Mouse (Mus musculus) right cerebral cortex, postnatal 36 days (tissue): ENCODE measurements around the gene Zfp207.
A peak's percentile ranks its signal among the peaks of the same experiment; 100 is the strongest.
"Not testable (repeated sequence)": the region's sequence is repeated elsewhere in the genome, so short reads cannot be mapped to it uniquely, and the experiment has no call there.

ENCODE experiments used
- DNase-seq, 2 experiments: peaks; one replicate each; pipeline ENCODE4 v3.0.0; 2022; ENCODE audit warnings: low spot score in 2 of 2, mixed read lengths in 1 of 2

Gene Zfp207

DNA sequence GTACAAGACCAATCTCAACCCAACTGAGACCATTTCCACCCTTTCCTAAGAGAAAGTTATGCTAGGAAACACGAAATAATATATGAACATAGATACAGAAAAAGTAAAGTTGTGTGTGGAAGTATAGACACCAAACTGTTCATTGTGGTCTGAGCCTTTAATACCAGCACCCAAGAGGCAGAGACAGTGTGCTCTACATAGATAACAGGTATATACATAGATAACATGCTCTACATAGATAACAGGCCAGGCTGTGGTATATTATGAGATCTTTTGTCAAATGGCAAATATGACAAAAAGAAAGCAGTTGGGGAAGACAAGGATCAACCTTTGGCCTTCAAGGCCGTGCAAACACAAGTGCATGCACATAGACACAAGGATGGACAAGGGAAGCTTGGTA is 27.3 kb downstream of the Zfp207 start:
- DNase-seq = no peak

DNA sequence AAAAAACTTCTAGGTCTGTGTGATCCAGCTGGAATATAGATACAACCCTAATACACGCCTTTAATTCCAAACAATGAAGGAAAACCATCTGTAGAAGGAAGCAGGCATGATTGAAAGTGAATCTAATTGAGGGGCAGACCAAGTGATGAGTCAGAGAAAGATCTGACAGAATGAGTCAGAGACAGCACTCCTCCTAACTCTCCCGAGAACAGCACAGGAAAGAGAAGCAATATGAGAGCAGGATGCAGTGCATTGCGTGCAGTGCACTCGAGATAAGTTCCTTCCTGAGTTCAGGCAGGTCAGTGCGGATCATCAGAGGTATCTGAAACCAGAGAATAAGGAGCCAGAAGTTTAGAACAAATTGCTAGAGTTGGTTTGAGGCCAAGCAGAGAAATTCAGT is 34.0 kb downstream of the Zfp207 start:
- DNase-seq = no peak

DNA sequence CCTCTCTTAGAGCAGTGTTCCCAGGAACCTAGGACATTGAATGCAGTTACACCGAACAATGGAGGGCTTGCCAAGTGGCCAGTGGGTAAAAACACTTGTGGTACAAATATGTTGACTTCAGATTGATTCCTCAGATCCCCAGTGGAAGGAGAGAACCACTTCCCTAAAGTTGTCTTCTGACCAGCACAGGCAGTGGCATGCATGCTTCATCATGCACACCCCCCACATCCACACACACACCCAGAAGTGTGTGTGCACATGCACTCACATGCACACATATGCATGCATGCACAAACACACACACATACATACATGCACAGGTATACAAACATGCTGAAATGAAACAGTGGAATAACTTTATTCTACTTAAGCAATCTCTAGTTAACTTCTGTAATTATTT is 36.7 kb downstream of the Zfp207 start:
- no peak for DNase-seq

DNA sequence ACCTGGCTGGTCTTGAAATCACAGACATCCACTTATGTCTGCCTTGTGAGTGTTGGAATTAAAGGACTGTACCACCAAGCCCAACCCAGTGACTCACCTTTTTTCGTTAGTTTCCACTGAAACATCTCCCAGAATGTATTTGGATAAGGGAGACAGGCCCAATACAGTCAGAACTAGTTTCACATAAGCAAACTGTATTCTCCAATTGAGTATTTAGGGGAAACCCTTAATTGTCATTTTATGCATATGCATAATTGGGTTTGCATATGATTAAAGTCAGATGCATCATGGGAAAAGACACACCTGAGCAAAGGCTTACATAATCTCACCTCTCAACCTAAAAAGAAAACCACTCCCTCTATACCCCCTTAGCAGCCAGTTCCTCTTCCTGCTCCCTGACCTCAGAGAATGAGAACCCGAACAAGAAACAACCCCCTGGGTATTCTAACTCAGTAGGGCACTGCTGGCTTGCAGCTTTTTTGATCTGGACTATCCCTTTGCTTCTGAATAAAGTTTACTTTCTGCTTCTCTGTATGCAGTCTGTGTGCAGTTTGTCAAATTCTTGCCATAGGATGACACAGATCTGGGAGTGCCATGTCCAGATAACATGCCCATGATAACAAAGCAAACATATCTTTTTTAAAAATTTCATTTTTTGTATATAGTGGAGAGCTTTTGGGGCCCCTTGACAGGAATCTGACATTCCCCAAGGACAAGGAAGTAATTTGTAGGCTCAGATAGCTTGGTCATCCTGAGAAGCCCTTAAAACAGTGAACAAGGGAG is 37.3 kb downstream of the Zfp207 start:
- no peak for DNase-seq

DNA sequence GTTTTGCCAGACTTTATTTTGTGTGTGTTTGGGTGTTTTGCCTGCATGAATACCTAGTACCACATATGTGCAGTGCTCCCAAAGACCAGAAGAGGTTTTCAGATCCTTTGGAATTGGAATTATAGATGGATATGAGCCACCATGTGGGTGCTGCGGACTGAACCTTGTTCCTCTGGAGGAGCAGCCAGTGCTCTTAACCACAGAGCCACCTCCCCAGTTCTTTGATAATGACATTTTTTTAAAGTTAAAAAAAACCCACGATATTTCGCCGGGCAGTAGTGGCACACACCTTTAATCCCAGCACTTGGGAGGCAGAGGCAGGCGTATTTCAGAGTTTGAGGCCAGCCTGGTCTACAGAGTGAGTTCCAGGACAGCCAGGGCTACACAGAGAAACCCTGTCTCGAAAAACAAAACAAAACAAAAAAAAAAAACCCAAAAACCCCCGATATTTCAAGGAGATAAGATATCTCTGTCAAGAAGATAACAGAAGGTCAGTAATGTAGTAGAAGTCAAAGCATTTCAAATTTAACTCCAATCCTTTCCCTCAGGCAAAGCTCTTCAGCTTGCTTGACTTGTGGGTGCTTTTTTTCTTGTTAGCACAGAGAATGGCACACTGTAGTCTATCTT is 38.5 kb downstream of the Zfp207 start:
- no peak for DNase-seq

DNA sequence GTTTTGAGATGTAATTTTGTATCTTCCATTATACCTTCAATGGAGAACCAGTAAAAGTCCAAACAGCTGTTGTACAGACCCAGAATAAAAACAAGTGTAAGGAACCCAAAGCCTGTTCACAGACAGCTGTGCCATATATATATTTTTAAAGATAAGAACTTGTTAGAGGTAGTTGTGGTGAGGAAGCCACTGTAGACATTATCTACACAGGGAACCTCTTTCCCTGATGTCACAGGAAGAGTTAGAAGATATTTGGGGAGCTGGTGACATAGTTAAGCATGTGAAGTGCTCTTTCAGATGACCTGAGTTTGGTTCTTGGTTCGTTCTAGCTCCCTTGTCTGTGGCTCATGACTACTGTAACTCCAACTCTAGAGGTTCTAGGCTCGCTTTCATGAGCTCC is 41.6 kb downstream of the Zfp207 start:
- DNase-seq = no peak

DNA sequence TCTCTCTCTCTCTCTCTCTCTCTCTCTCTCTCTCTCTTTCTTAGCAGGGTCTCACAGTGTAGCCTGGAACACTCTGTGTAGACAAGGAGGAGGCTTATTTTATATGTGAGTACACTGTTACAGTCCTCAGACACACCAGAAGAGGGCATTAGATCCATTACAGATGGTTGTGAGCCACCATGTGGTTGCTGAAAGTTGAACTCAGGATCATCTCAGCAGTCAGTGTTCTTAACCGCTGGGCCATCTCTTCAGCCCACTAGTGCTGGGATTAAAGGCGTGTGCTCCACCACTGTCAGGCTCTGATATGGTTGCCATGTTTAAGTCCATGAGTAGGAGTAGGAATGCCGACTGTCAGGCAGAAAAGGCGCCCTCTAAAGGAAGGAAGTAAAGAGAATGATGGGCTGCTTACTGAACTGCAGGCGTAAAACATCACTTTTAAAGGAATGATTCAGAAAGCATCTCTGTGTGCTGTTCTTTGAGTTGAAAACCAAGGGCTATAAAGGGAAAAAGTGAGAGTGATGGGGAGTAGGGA is 42.2 kb downstream of the Zfp207 start:
- no peak for DNase-seq

DNA sequence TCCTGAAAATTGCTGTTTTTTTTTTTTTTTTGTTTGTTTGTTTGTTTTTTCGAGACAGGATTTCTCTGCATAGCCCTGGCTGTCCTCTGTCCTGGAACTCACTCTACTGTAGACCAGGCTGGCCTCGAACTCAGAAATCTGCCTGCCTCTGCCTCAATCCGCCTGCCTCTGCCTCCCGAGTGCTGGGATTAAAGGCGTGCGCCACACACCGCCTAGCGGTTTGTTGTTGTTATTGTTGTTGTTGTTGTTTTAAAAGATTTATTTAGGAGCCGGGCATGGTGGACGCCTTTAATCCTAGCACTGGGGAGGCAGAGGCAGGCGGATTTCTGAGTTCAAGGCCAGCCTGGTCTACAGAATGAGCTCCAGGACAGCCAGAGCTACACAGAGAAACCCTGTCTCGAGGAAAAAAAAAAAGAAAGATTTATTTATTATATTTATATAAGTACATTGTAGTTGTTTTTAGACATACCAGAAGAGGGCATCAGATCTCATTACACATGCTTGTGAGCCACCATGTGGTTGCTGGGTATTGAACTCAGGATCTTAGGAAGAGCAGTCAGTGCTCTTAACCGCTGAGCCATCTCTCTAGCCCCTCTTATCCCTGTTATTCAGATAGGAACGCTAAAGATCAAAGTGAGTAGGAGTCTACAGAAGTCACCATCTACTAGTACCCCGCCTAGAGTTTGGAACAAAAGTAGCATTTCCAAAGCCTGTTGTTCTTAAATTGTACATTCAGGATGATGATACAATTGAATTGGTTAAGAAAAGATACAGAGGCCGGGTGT is 43.1 kb downstream of the Zfp207 start:
- DNase-seq = not testable (repeated sequence)

DNA sequence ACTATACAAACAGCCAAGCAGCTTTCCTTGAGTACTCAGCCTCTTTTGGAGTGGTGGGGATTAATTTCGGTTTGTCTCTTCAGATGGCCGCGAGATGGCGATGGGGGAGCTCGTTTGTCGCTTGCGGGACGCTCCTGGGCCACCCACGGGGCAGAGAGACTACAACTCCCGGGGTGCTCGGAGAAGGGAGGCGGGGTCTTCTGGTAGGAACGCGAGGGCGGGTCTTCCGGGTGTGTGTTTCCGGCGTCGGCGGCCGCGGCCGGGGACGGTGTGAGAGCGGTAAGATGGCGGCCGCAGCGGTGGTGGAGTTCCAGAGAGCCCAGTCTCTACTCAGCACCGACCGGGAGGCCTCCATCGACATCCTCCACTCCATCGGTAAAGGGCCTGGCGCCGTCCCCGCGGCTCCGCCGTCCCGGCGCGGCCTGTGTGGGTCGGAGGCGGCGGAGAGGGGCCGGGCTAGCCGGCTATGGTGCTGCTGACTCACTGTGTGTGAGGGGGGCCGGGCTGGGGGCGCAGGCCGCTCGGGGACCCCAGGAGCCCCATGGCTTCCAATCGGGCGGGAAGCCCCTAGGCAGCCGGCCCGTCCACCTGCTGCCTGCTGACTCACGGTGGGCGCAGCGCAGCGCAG is 45.4 kb downstream of the Zfp207 start, which contains the start of gene Psmd11:
Psmd11 (plus strand) TSS at position 235 of the 628 bp plus-strand sequence.
- DNase-seq = peak; percentile 94 to 97

DNA sequence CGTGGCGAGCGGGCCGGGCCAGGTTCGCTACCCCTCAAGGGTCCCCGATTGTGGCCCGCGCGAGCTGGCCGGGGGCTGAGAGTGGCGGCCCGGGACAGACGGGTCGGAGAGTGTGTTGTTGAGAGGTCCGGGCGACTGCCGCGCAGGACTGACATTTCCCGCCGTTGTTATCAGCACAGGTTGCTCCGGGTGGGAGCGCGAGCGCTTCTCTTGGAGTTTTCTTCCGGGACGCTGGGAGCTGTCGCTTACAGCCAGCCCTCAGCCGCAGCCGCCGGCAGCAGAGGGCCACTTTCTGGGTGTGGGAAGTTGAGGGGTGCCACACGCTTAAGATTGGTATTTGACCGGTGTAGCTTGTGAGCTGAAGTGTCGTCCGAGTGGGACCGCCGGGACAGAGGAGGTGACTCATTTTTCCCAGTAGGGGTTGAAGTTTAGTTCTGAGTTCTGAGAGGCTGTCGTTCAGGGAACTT is 46.0 kb downstream of the Zfp207 start:
- peak; percentile 11 to 28 for DNase-seq

DNA sequence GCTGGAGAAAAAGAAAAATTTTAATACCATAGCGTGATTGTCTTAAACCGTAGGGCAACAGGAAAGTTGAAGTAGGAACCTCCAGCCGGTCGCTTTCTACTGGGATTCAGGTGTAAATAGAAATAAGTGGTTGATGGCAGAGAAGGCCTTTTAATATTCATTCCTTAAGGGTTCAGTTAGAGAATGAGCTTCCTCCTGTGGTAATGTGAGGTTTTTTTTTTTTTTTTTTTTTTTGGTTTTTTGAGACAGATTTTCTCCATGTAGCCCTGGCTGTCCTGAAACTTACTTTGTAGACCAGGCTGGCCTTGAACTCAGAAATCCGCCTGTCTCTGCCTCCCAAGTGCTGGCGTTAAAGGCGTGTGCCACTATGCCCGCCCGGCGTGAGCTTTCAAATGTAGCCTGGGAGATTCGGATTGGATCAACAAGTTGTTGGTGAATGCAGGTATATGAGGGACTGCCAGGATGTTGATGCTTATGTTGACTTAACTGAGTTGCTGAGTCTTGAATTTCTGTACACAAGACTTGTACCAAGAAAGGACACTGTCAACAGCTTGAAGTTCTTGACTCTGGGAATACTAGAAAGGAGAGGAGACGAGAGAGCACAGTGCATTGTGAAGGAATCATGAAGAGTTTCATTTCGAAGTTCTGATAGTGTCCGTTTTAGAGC is 46.6 kb downstream of the Zfp207 start:
- no peak for DNase-seq

DNA sequence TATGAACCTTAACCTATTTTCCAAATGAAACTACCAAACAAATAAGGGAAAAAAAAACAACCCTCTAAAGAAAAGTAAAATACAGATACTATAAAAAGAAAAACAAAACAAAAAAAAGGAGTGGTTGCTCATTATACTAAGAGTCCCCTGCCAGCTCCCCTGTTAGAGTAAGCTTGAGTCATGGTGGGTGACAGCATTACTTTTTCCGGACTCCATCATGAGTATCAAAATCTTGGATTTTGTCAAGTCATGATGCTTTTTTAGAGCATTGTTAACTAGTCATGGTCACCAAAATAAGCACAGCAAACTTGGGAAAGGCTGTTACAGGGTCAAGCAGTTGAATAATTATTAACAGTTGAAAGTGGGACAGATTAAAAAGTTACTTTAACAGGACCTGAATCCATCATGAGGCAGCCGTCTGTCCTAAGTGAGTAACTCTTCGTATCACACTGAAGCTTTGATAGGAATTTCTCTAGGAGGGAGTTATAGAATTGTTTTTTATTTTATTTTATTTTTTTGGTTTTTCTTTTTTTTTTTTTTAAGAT is 47.4 kb downstream of the Zfp207 start:
- DNase-seq = no peak

DNA sequence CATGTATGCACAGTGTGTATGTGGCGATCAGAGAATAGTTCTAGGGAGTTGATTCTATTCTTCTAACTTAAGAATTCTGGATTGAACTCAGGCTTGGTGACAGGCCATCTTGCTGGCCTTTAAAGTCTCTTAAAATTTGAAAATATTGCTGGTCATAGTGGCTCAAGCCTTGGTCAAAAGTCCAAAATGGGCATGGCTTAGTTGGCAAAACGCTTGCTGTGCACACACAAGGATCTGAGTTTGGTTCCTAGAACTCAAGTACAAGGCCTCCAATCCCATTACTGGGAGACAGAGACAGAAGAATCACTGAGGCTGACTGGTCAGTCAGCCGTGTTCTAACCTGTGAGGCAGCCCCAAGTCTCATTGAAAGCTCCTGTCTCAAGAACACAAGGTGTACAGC is 63.8 kb downstream of the Zfp207 start:
- DNase-seq = no peak

DNA sequence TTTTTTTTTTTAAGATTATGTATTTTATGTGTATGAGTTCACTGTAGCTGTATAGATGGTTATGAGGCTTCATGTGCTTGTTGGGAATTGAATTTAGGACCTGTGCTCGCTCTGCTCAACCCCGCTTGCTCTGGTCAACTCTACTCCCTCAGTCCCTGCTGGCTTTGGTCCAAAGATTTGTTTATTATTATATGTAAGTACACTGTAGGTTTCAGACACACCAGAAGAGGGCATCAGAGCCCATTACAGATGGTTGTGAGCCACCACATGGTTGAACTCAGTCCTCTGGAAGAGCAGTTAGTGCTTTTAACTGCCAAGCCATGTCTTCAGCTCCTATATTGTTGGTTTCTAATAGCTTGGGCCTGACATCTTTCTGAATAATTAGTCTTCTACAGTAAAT is 66.8 kb downstream of the Zfp207 start:
- no peak for DNase-seq

DNA sequence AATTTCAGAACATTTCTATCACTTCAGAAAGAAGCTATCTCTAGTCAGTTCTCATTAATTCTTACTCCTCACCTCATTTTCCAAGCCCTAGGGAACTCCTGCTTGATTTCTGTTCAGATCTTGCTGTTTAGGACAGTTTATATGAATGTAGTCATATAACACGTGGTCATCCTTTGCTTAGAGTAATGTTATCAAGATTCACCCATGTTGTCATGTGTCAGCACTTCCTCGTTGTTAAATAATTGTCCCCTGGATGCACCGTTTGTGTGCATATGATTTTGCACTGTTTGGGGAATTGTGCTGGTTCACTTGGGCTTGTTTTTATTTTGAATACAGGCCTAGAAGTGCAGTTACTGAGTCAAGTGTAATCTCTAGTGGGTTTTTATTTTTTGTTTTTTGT is 69.2 kb downstream of the Zfp207 start:
- DNase-seq = no peak

DNA sequence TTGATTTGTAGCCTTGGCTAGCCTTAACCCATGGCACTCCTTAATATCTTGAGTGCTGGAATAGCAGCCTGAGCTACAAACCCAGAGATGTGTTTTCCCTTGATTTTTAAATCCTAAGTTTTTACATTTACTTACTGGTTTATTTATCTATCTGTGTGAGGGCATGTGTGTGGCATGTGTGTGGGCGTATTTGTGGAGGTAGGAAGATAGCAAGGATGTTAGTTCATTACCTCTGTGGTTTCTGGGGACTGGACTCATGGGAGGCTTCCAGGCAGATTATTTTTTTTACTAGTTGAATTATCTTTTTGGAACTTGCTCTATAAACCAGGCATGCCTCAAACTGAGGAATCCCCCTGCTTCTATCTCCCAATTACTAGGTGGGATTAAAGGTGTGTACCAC is 70.1 kb downstream of the Zfp207 start:
- DNase-seq = no peak
